Mouse (Mus musculus): ENCODE measurements around the gene Rab11fip5. TPM values are rescaled to one million over a fixed set of nuclear protein-coding genes. Genes with fewer than 3 reads are reported as not detected.
A peak's percentile ranks its signal among the peaks of the same experiment; 100 is the strongest.

Rab11fip5 gene
- polyA plus RNA-seq, 1 experiment from 2014 or later, result 17.5 TPM

DNA sequence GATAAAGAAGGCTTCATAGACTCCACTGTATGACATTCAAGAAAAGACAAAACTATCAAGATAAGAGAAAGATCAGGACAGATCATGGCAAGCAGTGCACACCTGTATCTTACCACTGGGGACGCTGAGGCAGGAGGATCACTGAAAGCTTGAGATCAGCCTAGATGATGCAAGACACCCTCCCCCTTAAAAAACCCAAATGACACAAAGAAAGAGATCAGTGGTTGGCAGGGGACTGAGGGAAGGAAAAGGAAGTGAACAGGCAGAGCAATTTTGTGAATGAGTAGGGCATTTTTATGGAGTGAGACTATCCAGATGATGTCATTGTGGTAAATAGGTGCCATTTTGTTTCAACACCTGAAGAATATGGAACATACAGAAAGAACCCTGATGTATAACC lies 24.3 kb downstream of the Rab11fip5 start:
- Histone ChIP-seq H3K27ac (ENCODE audit: low read depth, low read length) (no peak overlapping the region), H3K9me3 (replicated peaks; ENCODE audit: control insufficient read depth, low read length) (no peaks in the 10 kb centered on the region), H3K4me3 (ENCODE audit: low read depth, low read length) (no peak overlapping the region), H3K36me3 (ENCODE audit: control insufficient read depth, insufficient read depth, low read length) (no peaks in the 10 kb centered on the region), H3K4me1 (ENCODE audit: control insufficient read depth, insufficient read depth, low read length) (peaks cover 4% of the 10 kb centered on the region; the same call in 1 of the 2 replicates), H3K9ac (ENCODE audit: low read depth, low read length) (no peak overlapping the region), H3K27me3 (ENCODE audit: control insufficient read depth, insufficient read depth, low read length) (no peaks in the 10 kb centered on the region), H3K4me2 (no peak overlapping the region)
- 73% methylated on average over 1 of the region's 1 CpGs for WGBS (ENCODE audit: insufficient replicate concordance)
- ATAC-seq (replicated peaks; ENCODE audit: insufficient number of reproducible peaks, low FRiP score, low TSS enrichment), result no peak

DNA sequence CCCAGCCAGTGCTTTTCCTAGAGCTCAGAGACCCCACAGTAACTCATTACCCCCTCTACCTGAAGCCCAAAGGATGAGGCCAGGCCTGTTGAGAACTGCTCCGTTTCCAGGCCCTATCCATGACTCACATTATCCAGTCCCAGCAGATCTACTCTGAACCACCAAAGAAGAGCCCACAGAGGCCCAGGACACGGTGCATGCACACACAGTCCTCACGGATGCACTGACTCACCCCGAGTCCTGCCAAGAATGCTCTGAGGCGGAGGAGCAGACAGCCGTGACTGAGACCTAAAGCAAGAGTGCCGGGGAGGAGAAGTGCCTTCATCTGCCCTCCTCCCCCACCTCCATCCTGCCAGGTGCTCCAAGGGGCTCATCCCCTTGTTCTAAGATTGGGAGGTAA lies 25.2 kb downstream of the Rab11fip5 start:
- Histone ChIP-seq H3K27ac (ENCODE audit: low read depth, low read length) (no peak overlapping the region), H3K9me3 (replicated peaks; ENCODE audit: control insufficient read depth, low read length) (no peaks in the 10 kb centered on the region), H3K9ac (ENCODE audit: low read depth, low read length) (no peak overlapping the region), H3K4me2 (no peak overlapping the region), H3K4me1 (ENCODE audit: control insufficient read depth, insufficient read depth, low read length) (peaks cover 4% of the 10 kb centered on the region; the same call in 1 of the 2 replicates), H3K4me3 (ENCODE audit: low read depth, low read length) (no peak overlapping the region), H3K36me3 (ENCODE audit: control insufficient read depth, insufficient read depth, low read length) (no peaks in the 10 kb centered on the region), H3K27me3 (ENCODE audit: control insufficient read depth, insufficient read depth, low read length) (0 out of 2 replicates have a peak, but pooled peaks cover 3% of the 10 kb centered on the region)
- 76% methylated on average over 7 of the region's 7 CpGs for WGBS (ENCODE audit: insufficient replicate concordance)
- ATAC-seq (replicated peaks; ENCODE audit: insufficient number of reproducible peaks, low FRiP score, low TSS enrichment), result no peak

DNA sequence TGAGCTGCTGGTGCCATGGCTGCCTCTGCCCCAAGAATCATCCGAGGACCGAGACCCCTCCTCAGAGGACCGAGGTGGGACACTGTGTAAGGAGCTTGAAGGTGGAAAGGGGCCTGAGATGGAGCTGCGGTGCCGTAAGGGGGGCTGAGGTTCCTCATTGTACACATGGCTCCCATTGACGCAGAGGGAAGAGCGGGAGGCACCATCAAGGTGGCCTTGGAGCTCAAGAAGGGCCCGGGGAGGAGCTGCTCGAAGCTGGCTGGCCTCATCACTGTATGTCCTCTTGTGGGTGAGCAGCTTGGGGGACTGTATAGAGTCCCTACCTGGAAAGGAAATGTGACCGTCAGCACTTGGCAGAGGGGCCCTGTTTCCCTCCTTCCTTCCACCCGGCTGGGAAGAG lies 26.3 kb downstream of the Rab11fip5 start:
- Histone ChIP-seq H3K36me3 (ENCODE audit: control insufficient read depth, insufficient read depth, low read length) (no peaks in the 10 kb centered on the region), H3K4me3 (ENCODE audit: low read depth, low read length) (no peak overlapping the region), H3K4me2 (no peak overlapping the region), H3K27ac (ENCODE audit: low read depth, low read length) (no peak overlapping the region), H3K27me3 (ENCODE audit: control insufficient read depth, insufficient read depth, low read length) (0 out of 2 replicates have a peak, but pooled peaks cover 3% of the 10 kb centered on the region), H3K4me1 (ENCODE audit: control insufficient read depth, insufficient read depth, low read length) (peaks cover 4% of the 10 kb centered on the region; the same call in 1 of the 2 replicates), H3K9ac (ENCODE audit: low read depth, low read length) (no peak overlapping the region), H3K9me3 (replicated peaks; ENCODE audit: control insufficient read depth, low read length) (no peaks in the 10 kb centered on the region)
- ATAC-seq (replicated peaks; ENCODE audit: insufficient number of reproducible peaks, low FRiP score, low TSS enrichment), result no peak
- WGBS (ENCODE audit: insufficient replicate concordance), result 75% methylated on average over 11 of the region's 11 CpGs

DNA sequence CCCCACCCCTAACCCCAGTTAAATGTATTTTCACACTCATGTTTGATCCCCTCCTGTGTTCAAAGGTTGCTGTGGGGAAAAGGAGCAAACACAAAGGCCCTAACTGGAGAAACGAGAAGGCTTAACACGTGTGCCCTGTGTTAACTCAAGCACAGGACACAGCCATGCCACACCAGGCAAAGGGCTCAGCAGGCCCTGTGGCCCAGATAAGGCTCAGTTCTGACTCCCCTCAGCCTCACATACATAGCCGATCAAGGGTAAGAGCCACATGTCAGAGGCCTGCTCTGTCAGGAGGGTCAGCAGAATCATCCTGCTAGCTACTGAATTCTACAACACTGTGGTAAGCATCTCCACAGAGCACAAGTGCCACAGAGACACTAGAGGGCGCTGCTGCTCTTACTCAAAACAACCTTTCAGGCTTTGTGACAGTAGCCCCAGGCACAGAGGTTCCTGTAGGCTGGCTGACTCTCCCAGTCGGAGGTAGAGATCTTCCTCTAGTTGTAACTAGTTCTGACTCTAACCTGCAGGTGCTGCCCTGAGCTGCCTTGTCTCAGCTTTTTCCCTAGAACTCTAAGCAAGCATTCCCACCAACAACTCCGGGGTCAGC lies 28.3 kb downstream of the Rab11fip5 start:
- Histone ChIP-seq H3K4me3 (ENCODE audit: low read depth, low read length) (no peak overlapping the region), H3K27ac (ENCODE audit: low read depth, low read length) (no peak overlapping the region), H3K4me1 (ENCODE audit: control insufficient read depth, insufficient read depth, low read length) (peaks cover 4% of the 10 kb centered on the region; the same call in 1 of the 2 replicates), H3K9ac (ENCODE audit: low read depth, low read length) (no peak overlapping the region), H3K9me3 (replicated peaks; ENCODE audit: control insufficient read depth, low read length) (no peaks in the 10 kb centered on the region), H3K36me3 (ENCODE audit: control insufficient read depth, insufficient read depth, low read length) (no peaks in the 10 kb centered on the region), H3K4me2 (no peak overlapping the region), H3K27me3 (ENCODE audit: control insufficient read depth, insufficient read depth, low read length) (peaks cover 9% of the 10 kb centered on the region)
- WGBS (ENCODE audit: insufficient replicate concordance), result 39% methylated on average over 6 of the region's 6 CpGs
- 0 out of 2 replicates have a peak, but pooled peaks have one; percentile 13 for ATAC-seq (replicated peaks; ENCODE audit: insufficient number of reproducible peaks, low FRiP score, low TSS enrichment)

DNA sequence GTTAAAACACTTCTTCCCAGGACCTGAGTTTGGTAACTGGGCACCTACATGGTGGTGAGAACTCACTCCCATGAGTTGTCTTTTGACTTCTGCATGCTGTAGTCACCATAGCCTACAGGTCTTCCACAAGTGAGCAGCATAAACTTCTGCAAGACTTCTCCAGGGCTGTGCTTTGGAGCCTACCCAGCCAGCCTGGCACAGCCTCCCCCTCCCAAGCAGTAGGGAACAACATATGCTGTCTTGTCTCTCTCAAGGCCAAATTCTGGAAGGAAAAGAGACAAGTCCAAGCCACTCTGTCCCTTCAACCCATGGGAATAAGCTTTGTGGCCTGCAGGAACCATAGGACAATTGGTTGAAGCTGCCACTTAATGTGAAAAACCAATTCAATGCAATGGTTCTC lies 29.5 kb downstream of the Rab11fip5 start:
- peaks cover 3% of the 10 kb centered on the region; the same call in 1 of the 2 replicates for H3K36me3 ChIP-seq (ENCODE audit: control insufficient read depth, insufficient read depth, low read length)
- no peaks in the 10 kb centered on the region for H3K9me3 ChIP-seq (replicated peaks; ENCODE audit: control insufficient read depth, low read length)
- H3K27ac ChIP-seq (ENCODE audit: low read depth, low read length), result no peak overlapping the region
- no peak for ATAC-seq (replicated peaks; ENCODE audit: insufficient number of reproducible peaks, low FRiP score, low TSS enrichment)
- no peak overlapping the region for H3K4me2 ChIP-seq
- no peak overlapping the region for H3K9ac ChIP-seq (ENCODE audit: low read depth, low read length)
- peaks cover 11% of the 10 kb centered on the region for H3K27me3 ChIP-seq (ENCODE audit: control insufficient read depth, insufficient read depth, low read length)
- no peak overlapping the region for H3K4me3 ChIP-seq (ENCODE audit: low read depth, low read length)
- peaks cover 4% of the 10 kb centered on the region; the same call in 1 of the 2 replicates for H3K4me1 ChIP-seq (ENCODE audit: control insufficient read depth, insufficient read depth, low read length)

DNA sequence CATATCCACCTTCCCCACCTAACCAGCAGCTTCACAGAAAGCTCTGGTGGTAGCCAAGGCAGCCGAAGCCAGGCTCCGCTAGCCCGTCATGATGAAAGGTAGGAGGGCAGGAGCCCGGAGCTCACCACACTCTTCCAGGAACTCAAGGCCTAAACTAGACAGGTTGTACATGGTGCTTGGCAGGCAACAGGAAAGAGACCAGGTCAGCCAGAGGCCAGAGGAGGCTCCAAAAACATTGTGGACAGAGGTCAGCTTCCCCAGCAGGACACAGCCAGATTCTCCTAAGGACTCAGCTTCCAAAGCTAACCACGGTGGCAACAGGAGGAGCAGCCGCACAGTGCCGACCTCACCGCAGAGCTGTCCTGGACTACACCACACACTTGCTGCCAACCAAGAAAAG lies 31.4 kb downstream of the Rab11fip5 start:
- Histone ChIP-seq H3K9me3 (replicated peaks; ENCODE audit: control insufficient read depth, low read length) (no peaks in the 10 kb centered on the region), H3K9ac (ENCODE audit: low read depth, low read length) (no peak overlapping the region), H3K4me3 (ENCODE audit: low read depth, low read length) (no peak overlapping the region), H3K27me3 (ENCODE audit: control insufficient read depth, insufficient read depth, low read length) (peaks cover 15% of the 10 kb centered on the region), H3K27ac (ENCODE audit: low read depth, low read length) (no peak overlapping the region), H3K4me1 (ENCODE audit: control insufficient read depth, insufficient read depth, low read length) (no peaks in the 10 kb centered on the region), H3K4me2 (no peak overlapping the region), H3K36me3 (ENCODE audit: control insufficient read depth, insufficient read depth, low read length) (peaks cover 3% of the 10 kb centered on the region; the same call in 1 of the 2 replicates)
- WGBS (ENCODE audit: insufficient replicate concordance), result 85% methylated on average over 8 of the region's 8 CpGs
- ATAC-seq (replicated peaks; ENCODE audit: insufficient number of reproducible peaks, low FRiP score, low TSS enrichment), result no peak

DNA sequence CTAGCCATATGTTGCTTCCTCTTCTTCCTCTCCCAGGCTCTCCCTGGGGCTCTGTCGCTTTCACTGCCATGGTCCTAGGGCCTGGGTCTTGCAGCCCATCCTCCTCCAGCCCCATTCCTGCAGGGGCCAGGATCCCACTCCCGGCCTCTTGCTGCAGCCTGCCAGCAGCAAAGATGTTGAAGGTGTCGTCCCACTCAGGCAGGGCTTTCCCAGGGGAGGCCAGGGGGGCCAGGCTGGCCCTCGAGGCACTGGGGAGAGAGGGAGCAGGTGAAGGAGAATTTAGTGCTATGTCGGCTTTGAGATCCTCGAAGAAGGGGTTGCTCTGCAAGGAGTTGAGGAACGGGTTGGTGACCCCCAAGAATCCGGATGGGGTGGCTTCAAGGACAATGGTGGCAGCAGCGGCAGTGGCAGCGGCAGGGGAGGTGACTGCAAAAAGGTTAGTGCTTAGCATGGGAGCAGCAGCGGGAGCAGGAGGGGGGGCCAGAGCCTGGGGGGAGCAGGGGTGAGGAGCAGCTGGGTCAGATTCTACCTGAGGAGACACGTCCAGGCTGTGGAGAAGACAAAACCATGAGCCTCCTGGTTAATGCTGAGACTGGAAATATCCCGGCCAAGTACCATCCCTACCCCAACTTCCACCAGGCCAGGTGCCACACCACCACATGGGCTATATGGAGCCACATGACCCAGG lies 32.5 kb downstream of the Rab11fip5 start:
- Histone ChIP-seq H3K36me3 (ENCODE audit: control insufficient read depth, insufficient read depth, low read length) (peaks cover 3% of the 10 kb centered on the region; the same call in 1 of the 2 replicates), H3K4me1 (ENCODE audit: control insufficient read depth, insufficient read depth, low read length) (no peaks in the 10 kb centered on the region)
- ATAC-seq (replicated peaks; ENCODE audit: insufficient number of reproducible peaks, low FRiP score, low TSS enrichment), result no peak

DNA sequence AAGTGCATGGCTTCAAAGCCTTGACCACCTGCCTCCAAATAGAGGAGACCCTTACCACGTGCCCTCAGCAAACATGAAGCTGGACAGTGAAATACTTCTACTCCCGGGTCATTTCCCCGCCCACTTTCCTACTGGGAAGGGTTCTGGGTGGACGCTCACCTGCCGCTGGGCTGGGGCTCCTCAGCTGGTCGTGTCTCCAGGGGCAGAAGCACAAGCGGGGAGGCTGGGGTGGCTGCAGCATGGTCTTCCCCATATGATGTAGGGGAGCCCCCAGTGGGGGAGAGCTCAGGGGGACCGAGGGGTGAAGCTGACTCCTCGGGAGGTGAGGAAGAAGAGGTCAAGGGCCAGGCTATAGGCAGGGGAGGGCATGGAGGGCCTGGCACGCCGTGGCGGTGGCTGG lies 34.2 kb downstream of the Rab11fip5 start:
- no peak for ATAC-seq (replicated peaks; ENCODE audit: insufficient number of reproducible peaks, low FRiP score, low TSS enrichment)
- Histone ChIP-seq H3K27me3 (ENCODE audit: control insufficient read depth, insufficient read depth, low read length) (peaks cover 19% of the 10 kb centered on the region), H3K4me3 (ENCODE audit: low read depth, low read length) (no peak overlapping the region), H3K4me2 (no peak overlapping the region), H3K9ac (ENCODE audit: low read depth, low read length) (no peak overlapping the region), H3K27ac (ENCODE audit: low read depth, low read length) (no peak overlapping the region), H3K36me3 (ENCODE audit: control insufficient read depth, insufficient read depth, low read length) (peaks cover 6% of the 10 kb centered on the region; the same call in 1 of the 2 replicates), H3K9me3 (replicated peaks; ENCODE audit: control insufficient read depth, low read length) (no peaks in the 10 kb centered on the region), H3K4me1 (ENCODE audit: control insufficient read depth, insufficient read depth, low read length) (no peaks in the 10 kb centered on the region)
- 64% methylated on average over 12 of the region's 12 CpGs for WGBS (ENCODE audit: insufficient replicate concordance)

More for the DNA sequence above, 32.5 kb downstream of the Rab11fip5 start:
- Histone ChIP-seq H3K27ac (ENCODE audit: low read depth, low read length) (no peak overlapping the region), H3K9ac (ENCODE audit: low read depth, low read length) (no peak overlapping the region), H3K27me3 (ENCODE audit: control insufficient read depth, insufficient read depth, low read length) (peaks cover 16% of the 10 kb centered on the region), H3K4me3 (ENCODE audit: low read depth, low read length) (no peak overlapping the region), H3K4me2 (no peak overlapping the region), H3K9me3 (replicated peaks; ENCODE audit: control insufficient read depth, low read length) (no peaks in the 10 kb centered on the region)
- 65% methylated on average over 13 of the region's 13 CpGs for WGBS (ENCODE audit: insufficient replicate concordance)
